Mouse (Mus musculus) 3T3-L1 (cell line): ENCODE results near the gene Srrt.
"Not testable (repeated sequence)": the region's sequence is repeated elsewhere in the genome, so short reads cannot be mapped to it uniquely, and the experiment has no call there.

Source experiments
- DNase-seq: peaks from one replicate; pipeline ENCODE4 v3.0.0-alpha.2; 2015; ENCODE audit warnings: low read depth, low spot score

Srrt gene

GRCm38 (mm10) chr5:137297126-137297525, 10.3 kb downstream of the Srrt start:
- no peak for DNase-seq

GRCm38 (mm10) chr5:137295712-137296111, 11.8 kb downstream of the Srrt start:
- no peak for DNase-seq

GRCm38 (mm10) chr5:137295296-137295695, 12.2 kb downstream of the Srrt start:
- no peak for DNase-seq

- DNase-seq = no peak
Observed at GRCm38 (mm10) chr5:137294744-137295093, 12.8 kb downstream of the Srrt start.

GRCm38 (mm10) chr5:137293839-137294743, 13.4 kb downstream of the Srrt start, which contains the start of gene Ufsp1:
TSS of gene Ufsp1 (plus strand) at chr5:137294629.
- DNase-seq = peak; percentile 95

- peak; percentile 68 for DNase-seq
Observed at GRCm38 (mm10) chr5:137293282-137293681, 14.2 kb downstream of the Srrt start.

- DNase-seq = no peak
Observed at GRCm38 (mm10) chr5:137291381-137291926, 16.0 kb downstream of the Srrt start.

GRCm38 (mm10) chr5:137290677-137291076, 16.8 kb downstream of the Srrt start:
- DNase-seq = no peak

GRCm38 (mm10) chr5:137289591-137290365, 17.7 kb downstream of the Srrt start:
- DNase-seq = no peak

- no peak for DNase-seq
Observed at GRCm38 (mm10) chr5:137288999-137289470, 18.4 kb downstream of the Srrt start.

- no peak for DNase-seq
Observed at GRCm38 (mm10) chr5:137287953-137288743, 19.3 kb downstream of the Srrt start.

GRCm38 (mm10) chr5:137287032-137287952, 20.2 kb downstream of the Srrt start, which contains the start of gene Ache:
TSS of gene Ache (plus strand) at chr5:137287519.
- DNase-seq = no peak

GRCm38 (mm10) chr5:137286655-137287031, 20.8 kb downstream of the Srrt start:
- DNase-seq = peak; percentile 89

- DNase-seq = no peak
Observed at GRCm38 (mm10) chr5:137285986-137286385, 21.5 kb downstream of the Srrt start.

GRCm38 (mm10) chr5:137285045-137285444, 22.4 kb downstream of the Srrt start:
- peak; percentile 62 for DNase-seq

- DNase-seq = not testable (repeated sequence)
Observed at GRCm38 (mm10) chr5:137284411-137284810, 23.1 kb downstream of the Srrt start.

- DNase-seq = peak; percentile 35
Observed at GRCm38 (mm10) chr5:137277360-137278342, 29.8 kb downstream of the Srrt start.

- no peak for DNase-seq
Observed at GRCm38 (mm10) chr5:137268131-137268910, 39.2 kb downstream of the Srrt start.
